Mouse (Mus musculus): ENCODE measurements at regions not wholly inside any gene's neighbourhood (a gene's known extent, or its start where the extent isn't known, plus 50 kb on each side); places are given as distances from the start of the nearest gene placed in this dataset.

- no peak for TF ChIP-seq CTCF (IDR thresholded peaks at IDR 0.05)
- Histone ChIP-seq H3K4me3 (no peak overlapping the region), H3K27ac (no peak overlapping the region)
- no peak for DNase-seq (ENCODE audit: extremely low spot score in 1 of 2, low spot score in 2 of 2)
- intact Hi-C loops (cut with DNase I), result no loop called here
These were observed 223.5 kb upstream of the Mvb12b start for GRCm38 (mm10) chr2:34111286-34111685.

DNA sequence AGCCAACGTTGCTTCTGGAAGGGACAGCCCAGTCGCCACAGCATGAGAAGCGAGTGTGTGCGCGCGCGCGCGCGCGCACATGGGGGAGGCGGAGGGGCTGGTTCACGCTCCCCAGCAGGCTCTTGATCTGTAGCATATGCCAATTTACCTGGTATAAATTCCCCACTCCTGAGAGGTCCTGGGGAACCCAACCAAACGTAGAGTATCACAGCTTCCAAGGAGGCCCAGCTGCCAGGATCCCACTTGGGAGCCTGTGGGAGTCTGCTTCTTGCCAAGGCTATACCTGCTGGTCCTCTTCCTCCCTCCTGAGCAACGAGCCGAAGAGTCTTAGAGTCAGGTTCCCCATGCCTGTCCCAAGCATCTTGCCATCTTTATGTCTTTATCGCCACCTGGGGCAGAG is 222.8 kb upstream of the Mvb12b start:
- Histone ChIP-seq H3K27ac (no peak overlapping the region), H3K4me3 (no peak overlapping the region)
- TF ChIP-seq CTCF (IDR thresholded peaks at IDR 0.05), result no peak
- no peak for DNase-seq (ENCODE audit: extremely low spot score in 1 of 2, low spot score in 2 of 2)
- intact Hi-C loops (cut with DNase I), result no loop called here

- peak in 1 of 2 experiments; percentile 29 for DNase-seq (ENCODE audit: extremely low spot score in 1 of 2, low spot score in 2 of 2)
- peak overlapping the region; percentile 6; the same call in 1 of the 2 replicates for H3K4me3 ChIP-seq
- H3K27ac ChIP-seq, result no peak overlapping the region
- intact Hi-C loops (cut with DNase I), result no loop called here
- no peak for TF ChIP-seq CTCF (IDR thresholded peaks at IDR 0.05)
These were observed 220.0 kb upstream of the Mvb12b start for GRCm38 (mm10) chr2:34107566-34108303.

- H3K27ac ChIP-seq, result no peak overlapping the region
- H3K4me3 ChIP-seq, result peak overlapping the region; percentile 17
- DNase-seq (ENCODE audit: extremely low spot score in 1 of 2, low spot score in 2 of 2), result no peak
- intact Hi-C loops (cut with DNase I), result no loop called here
- no peak for TF ChIP-seq CTCF (IDR thresholded peaks at IDR 0.05)
These were observed 219.3 kb upstream of the Mvb12b start for GRCm38 (mm10) chr2:34106837-34107565.

- no peak for DNase-seq (ENCODE audit: extremely low spot score in 1 of 2, low spot score in 2 of 2)
- H3K27ac ChIP-seq, result no peak overlapping the region
- no peak overlapping the region for H3K4me3 ChIP-seq
- TF ChIP-seq CTCF (IDR thresholded peaks at IDR 0.05), result no peak
- intact Hi-C loops (cut with DNase I), result no loop called here
These were observed 218.5 kb upstream of the Mvb12b start for GRCm38 (mm10) chr2:34106245-34106644.

GRCm38 (mm10) chr2:34105271-34106051 is 217.7 kb upstream of the Mvb12b start:
- Histone ChIP-seq H3K27ac (no peak overlapping the region), H3K4me3 (no peak overlapping the region)
- TF ChIP-seq CTCF (IDR thresholded peaks at IDR 0.05), result no peak
- DNase-seq (ENCODE audit: extremely low spot score in 1 of 2, low spot score in 2 of 2), result no peak
- intact Hi-C loops (cut with DNase I), result no loop called here

DNA sequence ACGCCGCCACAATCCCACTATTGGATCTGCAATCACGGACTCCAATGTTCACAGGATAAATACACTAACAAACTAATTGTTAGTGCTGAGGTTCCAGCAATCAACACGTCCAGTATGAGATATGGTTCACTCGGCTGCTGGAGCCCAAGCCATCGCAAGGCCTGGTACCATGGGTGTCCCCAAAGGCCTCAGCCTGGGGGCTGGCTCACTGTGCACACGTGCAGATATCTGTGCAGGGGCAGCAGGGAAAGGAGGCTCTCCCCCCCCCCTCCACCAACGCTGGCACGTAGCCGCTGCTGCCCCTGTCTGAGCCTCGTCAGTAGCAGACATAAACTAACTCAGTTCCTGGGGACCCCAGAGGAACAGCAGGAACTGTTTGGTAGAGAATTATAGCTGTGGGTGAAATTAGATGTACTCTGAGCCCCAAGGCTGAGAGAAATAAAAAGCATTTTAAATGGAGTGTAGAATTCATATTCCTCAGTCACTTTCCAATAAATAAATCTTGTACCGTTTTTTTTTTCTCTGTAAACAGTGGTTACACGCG is 210.3 kb upstream of the Mvb12b start:
- no peak overlapping the region for H3K4me3 ChIP-seq
- H3K27ac ChIP-seq, result no peak overlapping the region
- no peak for TF ChIP-seq CTCF (IDR thresholded peaks at IDR 0.05)
- intact Hi-C loops (cut with DNase I), result no loop called here
- no peak for DNase-seq (ENCODE audit: extremely low spot score in 1 of 2, low spot score in 2 of 2)

DNA sequence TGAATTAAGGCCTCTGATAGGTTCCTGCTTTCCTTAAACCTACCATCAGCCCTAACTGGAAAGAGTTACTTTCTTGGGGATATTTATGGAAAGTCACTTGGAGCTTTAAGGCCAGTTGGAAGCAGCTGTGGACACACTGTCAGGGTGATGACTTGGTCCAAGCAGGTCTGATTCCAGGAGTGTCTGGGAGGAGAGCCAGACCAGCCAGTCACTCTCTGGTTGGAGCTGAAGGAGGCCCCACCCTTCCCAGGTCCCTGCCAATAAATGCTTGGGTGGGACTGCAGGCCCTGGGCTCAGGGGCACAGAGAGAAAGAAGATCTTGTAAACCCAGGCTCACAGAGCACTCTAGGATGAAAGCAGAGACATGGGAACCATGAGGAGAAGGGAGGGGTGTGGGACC is 208.8 kb upstream of the Mvb12b start:
- intact Hi-C loops (cut with DNase I), result no loop called here
- no peak for TF ChIP-seq CTCF (IDR thresholded peaks at IDR 0.05)
- no peak overlapping the region for H3K27ac ChIP-seq
- DNase-seq (ENCODE audit: extremely low spot score in 1 of 2, low spot score in 2 of 2), result no peak
- no peak overlapping the region for H3K4me3 ChIP-seq

- intact Hi-C loops (cut with DNase I), result no loop called here
- no peak for TF ChIP-seq CTCF (IDR thresholded peaks at IDR 0.05)
- DNase-seq (ENCODE audit: extremely low spot score in 1 of 2, low spot score in 2 of 2), result no peak
- Histone ChIP-seq H3K27ac (no peak overlapping the region), H3K4me3 (no peak overlapping the region)
These were observed 201.1 kb upstream of the Mvb12b start for GRCm38 (mm10) chr2:34088832-34089231.

DNA sequence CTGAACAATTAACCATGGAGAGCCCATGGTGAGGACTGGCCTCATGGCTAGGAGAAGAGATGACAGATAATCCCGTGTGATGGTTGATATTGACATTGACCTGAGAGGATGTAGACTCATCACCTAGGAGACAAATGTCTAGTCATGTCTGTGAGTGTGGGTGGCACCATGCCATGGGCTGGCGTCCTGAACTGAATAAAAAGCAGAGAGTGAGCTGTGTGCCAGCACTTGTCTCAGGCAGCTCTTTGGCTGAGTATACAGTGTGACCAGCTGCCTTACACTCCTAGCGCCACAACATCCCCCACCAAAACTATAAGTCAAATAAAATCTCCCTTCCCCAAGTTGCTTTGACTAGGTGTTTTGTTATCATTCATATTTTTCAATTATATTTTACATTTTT is 198.4 kb upstream of the Mvb12b start:
- DNase-seq (ENCODE audit: extremely low spot score in 1 of 2, low spot score in 2 of 2), result no peak
- no peak overlapping the region for H3K4me3 ChIP-seq
- intact Hi-C loops (cut with DNase I), result no loop called here
- no peak overlapping the region for H3K27ac ChIP-seq
- TF ChIP-seq CTCF (IDR thresholded peaks at IDR 0.05), result no peak

- TF ChIP-seq CTCF (IDR thresholded peaks at IDR 0.05), result no peak
- Histone ChIP-seq H3K27ac (no peak overlapping the region), H3K4me3 (no peak overlapping the region)
- intact Hi-C loops (cut with DNase I), result no loop called here
- DNase-seq (ENCODE audit: extremely low spot score in 1 of 2, low spot score in 2 of 2), result peak in 1 of 2 experiments; percentile 41
These were observed 196.8 kb upstream of the Mvb12b start for GRCm38 (mm10) chr2:34084513-34084912.

DNA sequence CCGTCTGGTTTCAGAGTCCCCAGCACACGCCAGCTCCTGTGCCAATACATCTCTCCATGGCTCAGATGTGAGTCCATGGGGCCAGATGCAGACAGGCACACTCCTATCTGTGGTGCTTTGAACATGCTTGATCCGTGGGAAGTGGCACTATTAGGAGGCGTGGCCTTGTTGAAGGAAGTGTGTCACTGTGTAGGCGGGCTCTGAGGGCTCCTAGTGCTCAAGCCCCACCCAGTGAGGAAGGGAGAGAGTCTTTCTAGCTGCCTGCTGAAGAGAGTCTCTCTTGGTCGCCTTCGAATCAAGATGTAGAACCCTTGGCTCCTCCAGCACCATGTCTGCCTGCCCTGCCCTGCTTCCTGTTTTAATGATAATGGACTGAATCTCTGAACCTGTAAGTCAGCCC is 194.7 kb upstream of the Mvb12b start:
- Histone ChIP-seq H3K4me3 (no peak overlapping the region), H3K27ac (no peak overlapping the region)
- no peak for TF ChIP-seq CTCF (IDR thresholded peaks at IDR 0.05)
- intact Hi-C loops (cut with DNase I), result no loop called here
- no peak for DNase-seq (ENCODE audit: extremely low spot score in 1 of 2, low spot score in 2 of 2)

All from left cerebral cortex, adult 2 months (tissue).